Mouse (Mus musculus): ENCODE data around the gene Slc35g2. TPM values are rescaled to one million over a fixed set of nuclear protein-coding genes. Genes with fewer than 3 reads are reported as not detected.

The Slc35g2 gene
- polyA plus RNA-seq (2014; fragmentation: Illumina TruSeq; extraction: RNeasy Lipid Tissue Mini Kit (QIAGEN cat#74804); ENCODE audit: low read depth, low replicate concordance), result 46.8 TPM

DNA sequence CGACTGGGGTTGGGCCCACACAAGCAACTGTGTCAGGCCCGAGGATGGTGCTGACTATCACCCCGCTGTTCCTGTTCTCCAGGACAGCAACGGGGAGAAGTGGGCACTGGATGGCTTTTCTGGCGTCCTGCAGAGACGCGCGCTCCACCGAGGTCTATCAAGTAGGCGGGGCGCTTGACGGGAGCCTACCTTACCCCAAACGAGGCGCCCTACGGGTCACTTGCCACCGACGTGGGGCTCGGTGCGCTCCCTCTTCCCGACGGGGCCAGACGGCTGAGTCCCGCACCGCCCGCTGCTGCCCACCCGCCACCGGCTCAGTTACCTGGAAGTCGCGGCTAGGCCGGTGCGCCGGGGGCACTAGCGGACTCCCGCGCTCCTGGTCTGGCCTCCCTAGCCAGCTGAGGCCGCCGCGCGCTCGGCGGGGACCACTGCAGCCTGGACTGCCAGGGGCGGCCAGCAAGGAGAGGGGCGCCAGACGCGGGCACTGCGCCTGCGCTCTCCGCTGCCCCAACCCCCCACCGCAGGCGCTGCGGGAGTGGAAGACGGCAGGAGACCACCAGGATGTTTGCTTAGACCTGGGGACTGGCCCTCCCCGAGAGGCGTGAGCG lies at the start of gene Slc35g2:
Slc35g2 (minus strand) TSS at position 465 of the 608 bp plus-strand sequence.

DNA sequence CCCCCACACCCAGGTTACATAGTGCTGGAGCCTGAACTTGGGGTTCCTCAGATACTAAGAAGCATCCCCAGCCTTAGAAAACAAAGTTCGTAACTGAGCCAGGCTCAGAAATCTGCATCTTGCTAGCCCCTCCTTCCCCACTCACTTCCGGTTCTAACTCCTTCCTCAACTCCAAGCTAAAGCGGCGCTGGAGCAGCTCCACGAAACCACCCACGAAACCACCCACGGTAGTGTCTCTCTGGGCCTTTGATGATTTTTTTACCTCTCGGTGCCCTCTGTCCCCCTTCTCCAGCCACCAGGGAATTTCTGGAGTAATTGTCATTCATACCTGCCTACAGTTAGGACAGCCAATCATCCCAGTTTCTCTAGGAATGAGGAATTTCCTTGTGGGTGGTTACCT lies 26.7 kb upstream of the Slc35g2 start, which contains the start of gene Stag1:
Stag1 (plus strand) TSS at position 253 of the 400 bp plus-strand sequence.

DNA sequence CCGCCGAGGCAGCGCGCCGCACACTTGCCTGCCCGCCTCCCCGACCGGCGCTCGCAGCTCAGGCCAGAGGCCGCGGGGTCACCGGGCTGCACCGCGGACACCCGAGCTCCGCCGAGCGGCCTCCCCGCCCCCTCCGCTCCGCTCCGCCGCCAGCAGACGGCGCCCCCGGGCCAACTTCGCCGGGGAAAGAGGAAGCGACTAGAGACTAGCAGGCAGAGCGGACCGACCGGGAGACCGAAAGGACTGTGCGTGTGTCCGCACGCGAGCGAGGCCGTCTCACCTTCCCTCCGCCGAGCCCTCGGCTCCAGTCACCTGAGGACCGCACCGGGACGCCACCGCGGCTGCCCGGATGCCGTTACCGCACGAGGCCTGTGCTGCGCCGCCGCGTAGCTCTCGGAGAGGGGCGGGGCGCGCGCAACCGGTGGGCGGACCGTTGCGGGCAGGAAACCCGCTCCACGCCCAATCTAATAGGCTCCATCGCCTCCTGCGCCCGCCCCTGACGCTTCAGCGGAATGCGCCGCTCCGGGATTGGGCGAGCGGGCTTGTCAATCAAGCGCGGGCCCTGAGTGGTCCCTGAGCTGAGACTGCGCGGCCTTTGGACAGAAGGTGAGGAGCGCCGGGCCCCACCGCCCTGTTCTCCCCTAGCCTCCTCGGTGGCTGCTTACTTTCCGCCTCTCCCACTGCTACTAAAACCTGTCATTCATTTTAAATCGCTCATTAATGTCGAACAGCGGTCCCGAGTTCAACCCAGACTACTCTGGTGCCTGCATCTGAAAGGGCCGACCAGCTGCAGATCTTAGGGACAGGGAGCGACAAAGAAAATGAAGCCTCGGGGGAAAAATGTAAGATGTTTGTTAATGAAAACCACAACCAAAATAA lies 24.9 kb downstream of the Slc35g2 start, which contains the start of gene Nck1:
Nck1 (minus strand) TSS at position 420 of the 879 bp plus-strand sequence.

Other genes starting within 250 kb of the Slc35g2 start
- gene Il20rb, start 84.3 kb downstream of the Slc35g2 start, polyA plus RNA-seq (2014; fragmentation: Illumina TruSeq; extraction: RNeasy Lipid Tissue Mini Kit (QIAGEN cat#74804); ENCODE audit: low read depth, low replicate concordance), result not detected
- 191 TPM for gene Nck1, start 25.0 kb downstream of the Slc35g2 start, polyA plus RNA-seq (2014; fragmentation: Illumina TruSeq; extraction: RNeasy Lipid Tissue Mini Kit (QIAGEN cat#74804); ENCODE audit: low read depth, low replicate concordance)
- 81.0 TPM for gene Stag1, start 26.7 kb upstream of the Slc35g2 start, polyA plus RNA-seq (2014; fragmentation: Illumina TruSeq; extraction: RNeasy Lipid Tissue Mini Kit (QIAGEN cat#74804); ENCODE audit: low read depth, low replicate concordance)